Mouse (Mus musculus) ZHBTc4 (cell line): ENCODE measurements at regions not wholly inside any gene's neighbourhood (a gene's known extent, or its start where the extent isn't known, plus 50 kb on each side); places are given as distances from the start of the nearest gene placed in this dataset.
A peak's percentile ranks its signal among the peaks of the same experiment; 100 is the strongest.

Experiments
- DNase-seq: peaks from one replicate; pipeline ENCODE4 v3.0.0-alpha.2; 2011; ENCODE audit warnings: low read depth, low spot score

- no peak for DNase-seq
Measured at GRCm38 (mm10) chr13:51899319-51900042, 53.0 kb downstream of the Gadd45g start.

DNA sequence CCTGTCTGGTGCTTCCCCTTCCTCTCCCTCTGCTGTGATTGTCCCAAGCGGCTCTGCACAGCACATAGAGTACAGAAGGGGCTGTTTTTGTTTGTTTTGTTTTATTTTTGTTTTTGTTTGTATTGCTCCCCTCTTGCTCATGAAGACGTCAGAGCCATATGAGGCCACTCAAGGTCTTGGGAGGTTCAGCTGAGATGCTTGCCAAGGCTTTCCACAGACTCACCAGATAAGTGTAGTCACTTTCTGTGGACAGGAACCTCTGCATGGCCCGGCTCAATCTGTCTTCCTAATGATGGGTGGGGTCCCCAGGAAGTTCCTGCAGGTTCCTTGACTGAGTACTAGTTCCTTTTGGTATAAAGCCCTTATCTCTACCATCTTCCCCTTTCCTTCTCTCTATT lies 53.6 kb downstream of the Gadd45g start:
- no peak for DNase-seq

DNA sequence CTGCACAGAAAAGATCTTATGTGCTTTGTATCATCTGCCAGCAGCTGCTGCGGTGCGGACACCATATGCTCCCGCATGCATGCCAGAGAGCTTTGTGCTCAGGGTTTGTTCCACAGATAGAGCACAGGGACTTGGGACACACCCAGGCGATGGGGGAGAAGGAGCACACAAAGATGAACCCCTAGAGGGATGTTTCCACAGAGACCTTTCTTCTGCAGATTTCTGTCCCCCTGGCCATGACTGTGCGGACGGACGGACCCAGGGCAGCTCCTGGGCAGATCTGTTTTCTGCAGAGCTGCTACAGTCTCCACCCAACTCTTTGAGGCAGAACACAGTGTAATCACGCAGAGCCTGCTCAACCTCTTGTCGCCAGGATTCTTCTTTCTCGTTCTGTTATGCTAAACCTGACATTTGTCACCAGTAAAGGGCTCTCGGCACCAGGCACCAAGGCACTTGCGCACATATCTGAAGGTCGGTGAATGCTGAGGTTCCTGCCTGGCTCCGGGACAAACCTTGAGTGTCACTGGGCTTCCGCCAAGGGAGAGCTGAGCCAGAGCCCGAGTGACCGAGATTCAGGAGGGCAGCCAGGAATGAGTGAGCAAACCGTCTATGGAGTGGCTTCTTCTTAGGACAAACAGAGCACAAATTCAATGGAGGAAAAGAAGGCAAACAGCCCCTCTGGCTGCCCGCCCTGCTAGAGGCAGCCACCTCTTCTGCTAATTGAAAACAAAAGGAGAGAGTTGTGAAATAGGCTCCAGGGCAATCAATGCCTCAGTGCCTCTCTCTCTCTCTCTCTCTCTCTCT lies 56.2 kb downstream of the Gadd45g start:
- DNase-seq = peak; percentile 54

- no peak for DNase-seq
Measured at GRCm38 (mm10) chr13:51903324-51903939, 57.0 kb downstream of the Gadd45g start.

DNA sequence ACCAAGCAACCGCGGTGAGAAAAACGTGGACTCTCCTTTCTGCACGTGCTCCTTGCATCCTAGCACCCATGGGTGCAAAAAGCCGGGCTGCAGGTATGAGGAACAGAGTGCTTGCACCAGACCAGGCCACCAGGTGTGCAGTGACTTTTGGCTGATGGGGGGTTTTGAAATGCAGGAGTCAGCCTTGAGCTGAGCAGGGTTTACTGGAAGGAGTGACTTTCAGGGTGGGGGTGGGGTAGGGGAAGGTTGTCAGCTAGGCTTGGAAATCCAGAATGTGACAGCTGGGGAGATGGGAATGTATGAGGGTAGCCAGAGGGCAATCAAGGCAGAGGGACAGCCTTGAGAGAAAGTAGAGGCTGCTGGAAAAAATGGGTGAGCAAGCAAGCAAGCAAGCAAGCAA lies 58.8 kb downstream of the Gadd45g start:
- peak; percentile 69 for DNase-seq

DNA sequence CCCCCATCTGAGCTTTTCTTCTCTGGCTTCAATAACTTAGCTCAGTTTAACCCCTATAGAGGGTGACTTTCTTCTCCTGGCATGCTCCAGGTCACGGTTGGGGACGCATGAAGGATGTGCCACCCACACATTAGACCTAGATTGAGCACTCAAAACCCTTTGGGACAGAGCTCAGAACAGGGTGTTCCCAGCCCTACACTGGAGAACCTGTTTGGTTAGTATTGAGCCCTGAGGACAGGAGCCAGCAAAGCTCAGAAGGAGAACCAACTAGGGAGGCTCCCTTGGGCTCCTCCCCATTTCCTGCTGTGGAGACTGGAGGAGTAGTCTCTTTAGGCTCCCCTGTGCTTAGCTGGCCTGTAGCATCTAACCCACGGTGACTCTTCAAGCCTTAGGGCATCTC lies 59.6 kb downstream of the Gadd45g start:
- no peak for DNase-seq

- no peak for DNase-seq
Measured at GRCm38 (mm10) chr13:51908514-51908913, 62.0 kb downstream of the Gadd45g start.

GRCm38 (mm10) chr13:51911296-51911998 lies 65.0 kb downstream of the Gadd45g start:
- DNase-seq = peak; percentile 65

- DNase-seq = no peak
Measured at GRCm38 (mm10) chr13:51912477-51912876, 66.0 kb downstream of the Gadd45g start.

GRCm38 (mm10) chr13:51912994-51913393 lies 66.5 kb downstream of the Gadd45g start:
- no peak for DNase-seq

- peak; percentile 18 for DNase-seq
Measured at GRCm38 (mm10) chr13:51916666-51917240, 70.3 kb downstream of the Gadd45g start.

DNA sequence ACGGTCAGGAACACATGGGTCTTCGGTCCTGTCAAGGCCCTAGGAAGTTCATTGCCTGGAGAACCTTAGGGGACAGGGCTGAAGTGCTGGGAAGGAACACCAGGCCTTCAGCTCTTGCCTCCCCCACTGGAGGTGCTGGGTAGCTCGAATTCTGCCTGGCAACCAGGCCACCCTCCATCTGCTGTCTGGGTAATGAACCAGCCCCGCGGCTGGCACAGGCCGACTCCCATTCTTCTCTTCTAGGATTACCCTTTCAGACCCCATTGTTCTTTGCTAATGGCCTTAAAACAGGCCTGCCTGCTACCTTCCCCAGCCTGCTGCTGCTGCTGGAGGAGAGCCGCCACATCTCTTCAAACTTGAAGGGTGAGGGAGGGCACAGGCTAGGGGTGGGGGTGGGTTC lies 71.2 kb downstream of the Gadd45g start:
- DNase-seq = no peak

DNA sequence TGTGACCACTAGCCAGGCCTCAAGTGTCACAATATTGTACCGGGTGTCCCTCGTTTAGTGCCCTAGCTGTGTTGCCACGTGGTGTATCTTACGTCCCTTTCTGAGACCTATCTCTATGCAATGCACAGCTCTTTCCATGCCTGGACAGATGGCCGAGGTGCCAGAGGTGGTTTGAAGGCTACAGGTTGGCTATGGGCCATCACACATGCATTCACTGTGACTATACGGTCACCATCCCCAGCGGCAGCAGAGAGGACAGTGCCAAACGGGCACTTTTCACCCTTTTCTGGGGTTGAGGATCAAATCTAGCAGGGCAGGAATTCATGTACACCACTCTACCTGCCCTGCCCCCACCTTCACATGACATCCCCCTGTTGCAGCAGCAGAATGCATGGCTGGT lies 71.6 kb downstream of the Gadd45g start:
- no peak for DNase-seq

GRCm38 (mm10) chr13:51918781-51919170 lies 72.3 kb downstream of the Gadd45g start:
- DNase-seq = peak; percentile 26

GRCm38 (mm10) chr13:51919171-51919793 lies 72.8 kb downstream of the Gadd45g start:
- DNase-seq = peak; percentile 52

GRCm38 (mm10) chr13:51919937-51920336 lies 73.5 kb downstream of the Gadd45g start:
- DNase-seq = peak; percentile 31

GRCm38 (mm10) chr13:51920511-51921351 lies 74.3 kb downstream of the Gadd45g start:
- peak; percentile 54 for DNase-seq

DNA sequence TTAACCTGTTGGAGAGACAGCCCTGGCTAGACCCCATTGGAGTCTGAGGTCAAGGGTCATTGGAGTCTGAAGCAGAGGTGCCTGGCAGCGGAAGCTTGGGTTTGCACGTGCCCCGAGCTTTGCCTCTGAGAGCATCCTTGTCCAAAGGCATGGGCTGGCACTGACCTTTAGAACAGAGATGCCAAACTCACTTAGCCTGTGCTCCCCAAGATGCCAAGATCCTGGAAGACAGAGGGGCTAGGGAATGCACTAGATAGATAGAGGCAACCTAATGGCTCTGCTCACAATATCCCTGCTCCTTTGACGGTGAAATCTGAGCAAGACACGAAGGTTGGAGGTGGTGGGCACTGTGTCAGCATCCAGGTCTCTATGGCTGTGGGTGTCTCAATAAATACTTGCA lies 75.1 kb downstream of the Gadd45g start:
- no peak for DNase-seq

DNA sequence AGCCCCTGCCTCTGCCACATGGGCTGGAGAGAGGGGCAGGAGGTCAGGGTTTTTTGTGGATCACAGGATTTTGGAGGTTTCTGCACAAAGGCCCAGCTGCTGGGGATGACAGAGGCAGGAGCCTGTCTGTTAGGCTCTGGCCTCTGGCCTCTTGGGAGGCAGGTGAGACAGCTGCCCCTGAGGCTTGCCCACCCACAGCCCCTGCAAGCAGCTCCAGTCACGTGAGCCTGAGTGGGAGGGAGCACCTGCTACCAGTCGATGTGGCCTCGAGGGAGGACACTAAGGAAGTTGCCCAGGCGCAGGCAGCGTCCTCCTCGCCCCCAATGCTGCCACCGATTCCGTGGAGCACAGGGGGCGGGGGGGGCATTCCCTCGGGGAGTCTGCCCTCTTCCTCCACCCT lies 80.3 kb downstream of the Gadd45g start:
- DNase-seq = no peak

- DNase-seq = no peak
Measured at GRCm38 (mm10) chr13:51929730-51930129, 83.3 kb downstream of the Gadd45g start.
